Mouse (Mus musculus): ENCODE measurements around the gene Mrtfb. TPM values are rescaled to one million over a fixed set of nuclear protein-coding genes. Genes with fewer than 3 reads are reported as not detected.
"Not testable (repeated sequence)": the region's sequence is repeated elsewhere in the genome, so short reads cannot be mapped to it uniquely, and the experiment has no call there.

The Mrtfb gene
- polyA plus RNA-seq, 2 experiments, result 1.1 to 3.3 TPM

DNA sequence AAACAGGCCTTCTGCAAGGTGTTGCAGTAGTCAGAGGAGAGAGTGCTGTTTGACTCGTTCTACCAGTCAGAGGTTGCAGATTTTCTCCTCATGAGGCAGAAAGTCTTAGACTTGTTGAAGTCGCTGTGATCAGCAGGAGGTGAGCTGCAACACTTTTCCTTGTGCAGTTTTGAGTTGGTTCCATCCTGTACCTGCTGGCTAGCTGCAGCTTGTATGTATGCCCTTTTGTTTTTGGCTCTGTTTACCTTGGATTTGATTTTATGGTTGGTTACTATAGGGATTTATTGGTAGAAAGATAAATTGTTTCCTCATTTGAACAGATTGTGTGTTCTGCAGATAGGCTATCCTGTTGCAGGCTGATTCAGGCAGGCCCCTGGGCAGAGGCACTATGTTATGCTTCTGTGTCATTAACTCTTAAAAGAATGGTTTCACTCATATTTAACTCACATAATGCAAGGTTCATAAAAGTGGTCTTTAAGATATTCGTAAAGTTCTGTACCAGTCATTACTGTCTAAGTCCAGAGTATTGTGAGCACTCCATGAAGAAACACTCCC, 11.1 kb downstream of the Mrtfb start:
- TF ChIP-seq EP300 (IDR thresholded peaks at IDR 0.05; ENCODE audit: low read depth), result no peak
- TF ChIP-seq CTCF (IDR thresholded peaks at IDR 0.05; ENCODE audit: low read depth), result no peak
- Histone ChIP-seq H3K4me2 (ENCODE audit: low read depth) (no peak overlapping the region), H3K4me3 (ENCODE audit: insufficient read depth in 1 of 2, low read depth in 2 of 2, low read length in 2 of 2) (no peak overlapping the region), H3K27ac (no peak overlapping the region), H3K9ac (replicated peaks) (no peak overlapping the region), H3K4me1 (replicated peaks; ENCODE audit: control insufficient read depth in 2 of 2, insufficient read depth in 2 of 2, low read length in 1 of 2) (no peaks in the 10 kb centered on the region), H3K36me3 (replicated peaks; ENCODE audit: control insufficient read depth, insufficient read depth, low read depth) (no peaks in the 10 kb centered on the region), H3K9me3 (ENCODE audit: control insufficient read depth, low read length) (no peaks in the 10 kb centered on the region), H3K27me3 (ENCODE audit: control insufficient read depth, insufficient read depth, low read length) (no peaks in the 10 kb centered on the region)
- ATAC-seq (ENCODE audit: insufficient read depth) (no peak), DNase-seq (ENCODE audit: low read depth in 3 of 3, low spot score in 3 of 3) (no peak)
- 54% methylated on average over 3 of the region's 3 CpGs for WGBS (ENCODE audit: insufficient replicate concordance)

DNA sequence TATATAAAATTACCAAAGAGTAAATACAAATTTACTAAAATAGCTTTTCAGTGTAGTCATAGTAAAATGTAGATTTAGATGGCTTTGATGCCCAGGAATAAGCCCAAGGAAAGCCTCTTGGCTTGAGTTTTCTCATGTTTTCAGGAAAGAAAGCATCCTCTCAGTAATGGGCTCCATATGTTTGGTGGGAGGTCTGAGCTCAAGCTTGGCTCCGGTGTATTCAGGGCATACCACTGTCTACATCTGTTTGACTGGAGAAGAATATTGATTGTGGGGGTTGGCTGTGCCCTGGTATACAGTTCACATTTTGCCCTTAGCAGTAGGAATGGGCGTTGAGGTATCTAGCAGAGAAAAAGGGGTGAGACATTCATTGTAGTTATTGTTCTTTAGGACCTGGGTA, 13.1 kb downstream of the Mrtfb start:
- H3K27ac ChIP-seq, result no peak overlapping the region
- no peaks in the 10 kb centered on the region for H3K36me3 ChIP-seq (replicated peaks; ENCODE audit: control insufficient read depth, insufficient read depth, low read depth)
- no peak overlapping the region for H3K4me2 ChIP-seq (ENCODE audit: low read depth)
- H3K4me1 ChIP-seq (replicated peaks; ENCODE audit: control insufficient read depth in 2 of 2, insufficient read depth in 2 of 2, low read length in 1 of 2), result no peaks in the 10 kb centered on the region
- 66% methylated on average over 2 of the region's 2 CpGs for WGBS (ENCODE audit: insufficient replicate concordance)
- ATAC-seq (ENCODE audit: insufficient read depth), result no peak
- no peaks in the 10 kb centered on the region for H3K27me3 ChIP-seq (ENCODE audit: control insufficient read depth, insufficient read depth, low read length)
- H3K4me3 ChIP-seq (ENCODE audit: insufficient read depth in 1 of 2, low read depth in 2 of 2, low read length in 2 of 2), result no peak overlapping the region
- H3K9me3 ChIP-seq (ENCODE audit: control insufficient read depth, low read length), result no peaks in the 10 kb centered on the region
- DNase-seq (ENCODE audit: low read depth in 3 of 3, low spot score in 3 of 3), result no peak
- H3K9ac ChIP-seq (replicated peaks), result no peak overlapping the region
- TF ChIP-seq EP300 (IDR thresholded peaks at IDR 0.05; ENCODE audit: low read depth), result no peak
- no peak for TF ChIP-seq CTCF (IDR thresholded peaks at IDR 0.05; ENCODE audit: low read depth)

DNA sequence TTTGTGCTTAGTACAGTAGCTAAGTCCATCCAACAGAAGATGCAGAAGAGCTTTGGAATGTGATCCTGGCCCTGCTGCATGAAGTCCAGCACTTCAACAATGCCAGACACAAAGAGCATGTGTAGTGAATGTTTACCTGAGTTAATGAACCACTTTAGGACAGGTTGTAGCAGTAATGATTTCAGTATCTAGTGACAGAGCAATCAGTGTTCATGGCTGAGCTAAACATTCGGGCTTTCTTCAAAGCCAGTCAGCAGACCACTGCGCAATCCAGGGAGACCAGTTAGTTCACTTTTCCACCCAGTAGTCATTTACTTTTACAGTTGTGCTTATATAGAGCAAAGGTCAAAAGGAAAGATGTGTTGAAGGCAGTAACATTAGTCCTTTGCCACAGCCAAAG, 20.0 kb downstream of the Mrtfb start:
- no peak overlapping the region for H3K4me3 ChIP-seq (ENCODE audit: insufficient read depth in 1 of 2, low read depth in 2 of 2, low read length in 2 of 2)
- no peak overlapping the region for H3K4me2 ChIP-seq (ENCODE audit: low read depth)
- H3K9ac ChIP-seq (replicated peaks), result no peak overlapping the region
- no peak overlapping the region for H3K27ac ChIP-seq
- H3K36me3 ChIP-seq (replicated peaks; ENCODE audit: control insufficient read depth, insufficient read depth, low read depth), result no peaks in the 10 kb centered on the region
- ATAC-seq (ENCODE audit: insufficient read depth), result peak; percentile 39; the same call in 1 of the 2 replicates
- H3K9me3 ChIP-seq (ENCODE audit: control insufficient read depth, low read length), result no peaks in the 10 kb centered on the region
- H3K27me3 ChIP-seq (ENCODE audit: control insufficient read depth, insufficient read depth, low read length), result no peaks in the 10 kb centered on the region
- peak in 1 of 3 experiments; percentile 7 for DNase-seq (ENCODE audit: low read depth in 3 of 3, low spot score in 3 of 3)
- 50% methylated on average over 2 of the region's 2 CpGs for WGBS (ENCODE audit: insufficient replicate concordance)
- peaks cover 0 to 4% of the 10 kb centered on the region in 2 experiments; a peak in 1 of 4 replicates for H3K4me1 ChIP-seq (replicated peaks; ENCODE audit: control insufficient read depth in 2 of 2, insufficient read depth in 2 of 2, low read length in 1 of 2)
- TF ChIP-seq EP300 (IDR thresholded peaks at IDR 0.05; ENCODE audit: low read depth), result no peak
- no peak for TF ChIP-seq CTCF (IDR thresholded peaks at IDR 0.05; ENCODE audit: low read depth)

DNA sequence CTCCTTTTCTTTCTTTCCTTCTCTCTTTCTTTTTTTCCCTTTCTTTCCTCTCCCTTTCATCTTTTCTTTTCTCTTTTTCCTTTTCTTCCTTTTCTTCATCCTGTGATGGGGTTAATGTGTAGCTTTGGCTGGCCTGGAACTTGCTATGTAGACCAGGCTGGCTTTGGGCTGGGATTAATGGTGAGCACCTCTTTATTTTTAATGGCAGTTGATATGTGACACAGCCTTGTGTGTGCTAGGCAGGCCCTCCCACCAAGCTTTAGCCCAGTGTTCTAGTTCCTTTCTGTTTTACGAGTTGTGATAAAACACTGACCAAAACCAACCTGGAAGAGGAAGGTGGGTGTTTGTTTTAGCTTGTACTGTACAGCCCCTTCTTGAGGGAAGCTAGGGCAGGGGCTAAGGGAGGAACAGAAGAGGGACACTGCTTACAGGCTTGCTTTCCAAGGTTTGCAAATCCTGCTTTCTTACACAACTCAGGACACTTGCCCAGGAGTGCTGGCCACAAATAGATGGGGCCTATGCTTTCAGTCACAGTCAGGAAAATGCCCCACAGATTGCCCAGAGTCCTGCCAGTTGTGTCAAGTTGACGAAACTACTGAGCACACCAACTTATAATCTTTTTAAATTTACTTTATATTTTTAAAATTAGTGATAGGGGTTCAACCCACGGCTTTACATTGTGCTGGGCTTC, 20.6 kb downstream of the Mrtfb start:
- Histone ChIP-seq H3K27me3 (ENCODE audit: control insufficient read depth, insufficient read depth, low read length) (no peaks in the 10 kb centered on the region), H3K4me1 (replicated peaks; ENCODE audit: control insufficient read depth in 2 of 2, insufficient read depth in 2 of 2, low read length in 1 of 2) (peaks cover 0 to 4% of the 10 kb centered on the region in 2 experiments; a peak in 1 of 4 replicates), H3K36me3 (replicated peaks; ENCODE audit: control insufficient read depth, insufficient read depth, low read depth) (no peaks in the 10 kb centered on the region), H3K9ac (replicated peaks) (no peak overlapping the region), H3K4me3 (ENCODE audit: insufficient read depth in 1 of 2, low read depth in 2 of 2, low read length in 2 of 2) (no peak overlapping the region), H3K9me3 (ENCODE audit: control insufficient read depth, low read length) (no peaks in the 10 kb centered on the region), H3K4me2 (ENCODE audit: low read depth) (no peak overlapping the region), H3K27ac (no peak overlapping the region)
- ATAC-seq (ENCODE audit: insufficient read depth) (no peak), DNase-seq (ENCODE audit: low read depth in 3 of 3, low spot score in 3 of 3) (no peak)
- WGBS (ENCODE audit: insufficient replicate concordance), result 37% methylated on average over 3 of the region's 3 CpGs
- TF ChIP-seq CTCF (IDR thresholded peaks at IDR 0.05; ENCODE audit: low read depth) (no peak), EP300 (IDR thresholded peaks at IDR 0.05; ENCODE audit: low read depth) (no peak)

DNA sequence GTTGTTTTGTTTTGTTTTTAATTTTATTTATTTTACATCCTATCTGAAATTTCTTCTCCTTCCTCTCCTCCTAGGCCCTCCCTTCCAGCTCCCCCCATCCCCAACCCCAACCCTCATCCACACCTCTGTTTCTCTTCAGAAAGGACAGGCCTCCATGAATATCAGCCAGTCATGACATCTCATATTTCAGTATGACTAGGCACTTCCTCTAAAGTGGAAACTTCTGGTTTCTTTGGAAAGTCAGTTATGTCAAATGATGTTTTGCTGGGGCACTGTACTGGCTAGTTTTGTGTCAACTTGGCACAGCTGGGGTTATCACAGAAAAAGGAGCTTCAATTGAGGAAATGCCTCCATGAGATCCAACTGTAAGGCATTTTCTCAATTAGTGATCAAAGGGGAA, 30.1 kb downstream of the Mrtfb start:
- not testable (repeated sequence) for H3K4me1 ChIP-seq (replicated peaks; ENCODE audit: control insufficient read depth in 2 of 2, insufficient read depth in 2 of 2, low read length in 1 of 2); H3K27me3 ChIP-seq (ENCODE audit: control insufficient read depth, insufficient read depth, low read length); ATAC-seq (ENCODE audit: insufficient read depth); H3K27ac ChIP-seq; H3K36me3 ChIP-seq (replicated peaks; ENCODE audit: control insufficient read depth, insufficient read depth, low read depth); H3K9ac ChIP-seq (replicated peaks); H3K4me2 ChIP-seq (ENCODE audit: low read depth); H3K4me3 ChIP-seq (ENCODE audit: insufficient read depth in 1 of 2, low read depth in 2 of 2, low read length in 2 of 2); DNase-seq (ENCODE audit: low read depth in 3 of 3, low spot score in 3 of 3); H3K9me3 ChIP-seq (ENCODE audit: control insufficient read depth, low read length)
